ENCODE assay signal across 9 mouse cellular contexts in the genomic region with DNA sequence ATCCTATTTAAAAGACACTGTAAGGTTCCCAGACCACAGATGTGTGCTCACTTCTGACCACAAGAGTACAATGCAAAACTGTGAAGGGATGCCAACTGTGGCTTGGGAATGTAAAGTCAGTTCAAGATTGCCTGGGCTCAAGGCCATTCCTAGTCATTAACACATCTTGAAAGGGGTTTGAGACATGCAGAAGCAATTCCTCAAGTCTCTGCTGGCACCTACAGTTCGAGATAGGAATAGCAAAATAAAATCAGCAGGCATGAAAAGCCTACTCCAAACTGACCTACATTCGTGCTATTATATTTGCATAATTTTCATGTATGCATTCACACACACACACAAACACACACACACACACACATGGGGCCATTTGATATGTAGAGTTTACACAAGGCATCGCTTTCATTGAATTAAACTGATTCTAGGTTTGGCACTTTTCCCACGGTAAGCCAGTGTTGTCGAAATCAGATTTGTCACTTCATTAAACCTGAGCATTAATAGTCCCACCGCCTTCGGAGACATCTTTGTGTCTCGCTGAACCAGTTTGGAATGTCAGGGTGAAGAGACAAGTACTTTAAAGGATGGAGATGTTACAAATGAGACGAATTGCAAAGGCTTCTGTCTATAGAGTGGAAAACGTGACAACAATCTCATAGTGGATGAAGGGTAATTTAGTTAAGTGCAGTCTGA.
DNase-seq lines count a peak whose midpoint lies in the region; ATAC-seq and TF ChIP-seq lines count a peak whose summit lies in the region.
"Had no signal": no experiment of that assay in that cellular context is flagged by ENCODE, and none has a peak within 500 bp of the region (broad histone marks: within the 10 kb centered on the region; RNA-seq: fewer than 3 reads in every experiment).

No protein-coding gene starts in this region.

- no peak overlapping the region for H3K4me2 ChIP-seq in hindbrain, postnatal 0 days (ENCODE audit: low read depth, low read length)
- H3K4me2 ChIP-seq: liver, embryonic 13.5 days had no signal

- no peaks in the 10 kb centered on the region for H3K9me3 ChIP-seq in hindbrain, postnatal 0 days (ENCODE audit: low read length)
- H3K9me3 ChIP-seq: liver, embryonic 13.5 days had no signal

- peak; percentile 40 for TF ChIP-seq CTCF in gastrocnemius, adult 2 months (IDR thresholded peaks at IDR 0.05)
- peak; percentile 88 for TF ChIP-seq CTCF in hindbrain, postnatal 0 days (IDR thresholded peaks at IDR 0.05; ENCODE audit: low read depth)

- H3K36me3 ChIP-seq in hindbrain, postnatal 0 days (ENCODE audit: insufficient read depth, low read length): no peaks in the 10 kb centered on the region
- H3K36me3 ChIP-seq: liver, embryonic 13.5 days had no signal

- ATAC-seq in hindbrain, postnatal 0 days: peak; percentile 82

- intact Hi-C loops in gastrocnemius, adult 2 months (cut with DNase I): no loop called here
- intact Hi-C loops in gastrocnemius, postnatal 14 days (cut with DNase I; ENCODE audit: low total_unique reads): no loop called here

- no peak overlapping the region for H3K9ac ChIP-seq in hindbrain, postnatal 0 days (replicated peaks; ENCODE audit: low read length)
- H3K9ac ChIP-seq: liver, embryonic 13.5 days had no signal

- H3K27ac ChIP-seq in gastrocnemius, adult 2 months: no peak overlapping the region
- H3K27ac ChIP-seq in hindbrain, postnatal 0 days: no peak overlapping the region
- H3K27ac ChIP-seq: liver, embryonic 13.5 days had no signal

- no peak for DNase-seq in gastrocnemius, adult 2 months
- no peak for DNase-seq in gastrocnemius, postnatal 14 days
- DNase-seq in 3T3-L1 (ENCODE audit: low read depth, low spot score): peak; percentile 89
- DNase-seq in cerebellum, adult 9-11 months: peak; percentile 76
- DNase-seq in hindbrain, postnatal 0 days (ENCODE audit: low spot score): peak; percentile 87
- DNase-seq in retina, postnatal 7 days (ENCODE audit: low read depth, low spot score): peak; percentile 49
- no peak for DNase-seq in yolk sac, embryonic 10.5 days (ENCODE audit: low spot score)
- DNase-seq in gastrocnemius, postnatal 10 days: no peak
- DNase-seq: liver, embryonic 13.5 days had no signal

- H3K4me3 ChIP-seq in gastrocnemius, adult 2 months: no peak overlapping the region
- H3K4me3 ChIP-seq in hindbrain, postnatal 0 days (ENCODE audit: low read length): no peak overlapping the region
- H3K4me3 ChIP-seq: liver, embryonic 13.5 days had no signal

- H3K4me1 ChIP-seq in hindbrain, postnatal 0 days (ENCODE audit: insufficient read depth, low read length): no peaks in the 10 kb centered on the region
- H3K4me1 ChIP-seq: liver, embryonic 13.5 days had no signal

- no peaks in the 10 kb centered on the region for H3K27me3 ChIP-seq in hindbrain, postnatal 0 days (ENCODE audit: insufficient read depth, low read length)
- H3K27me3 ChIP-seq: liver, embryonic 13.5 days had no signal

- WGBS in hindbrain, postnatal 0 days: 29% methylated on average over 10 of the region's 10 CpGs

Comparison
In these comparisons a context has a peak if more than half of its experiments do, and no peak if none do; other contexts are left out.
1. DNase-seq: peak in 3T3-L1 (single experiment), cerebellum, adult 9-11 months (single experiment), hindbrain, postnatal 0 days (single experiment) and retina, postnatal 7 days (single experiment); none in gastrocnemius, adult 2 months (single experiment), gastrocnemius, postnatal 14 days (single experiment), yolk sac, embryonic 10.5 days (single experiment) and gastrocnemius, postnatal 10 days (single experiment).